Mouse (Mus musculus) T-helper 17 cell (primary cell): ENCODE measurements at regions not wholly inside any gene's neighbourhood (a gene's known extent, or its start where the extent isn't known, plus 50 kb on each side); places are given as distances from the start of the nearest gene placed in this dataset.

Experiments
- in situ Hi-C, 2 experiments: fragments of 300-600 bp; cut with MboI, MseI; formaldehyde crosslinking; loops; 1 replicate in 1 of 2; 2 replicates in 1 of 2; pipeline ENCODE4 v1.15.1; 2025; ENCODE audit warnings: high pct_unique_total_duplicates in 2 of 2

- in situ Hi-C loops, result loop anchor here in 1 of 2 experiments (5.0 kb wide), 1 partner anchor 81 kb away; no protein-coding TSS in a partner anchor
Observed at GRCm38 (mm10) chr15:59798486-59798885, 217.9 kb downstream of the 4933412E24Rik start.

DNA sequence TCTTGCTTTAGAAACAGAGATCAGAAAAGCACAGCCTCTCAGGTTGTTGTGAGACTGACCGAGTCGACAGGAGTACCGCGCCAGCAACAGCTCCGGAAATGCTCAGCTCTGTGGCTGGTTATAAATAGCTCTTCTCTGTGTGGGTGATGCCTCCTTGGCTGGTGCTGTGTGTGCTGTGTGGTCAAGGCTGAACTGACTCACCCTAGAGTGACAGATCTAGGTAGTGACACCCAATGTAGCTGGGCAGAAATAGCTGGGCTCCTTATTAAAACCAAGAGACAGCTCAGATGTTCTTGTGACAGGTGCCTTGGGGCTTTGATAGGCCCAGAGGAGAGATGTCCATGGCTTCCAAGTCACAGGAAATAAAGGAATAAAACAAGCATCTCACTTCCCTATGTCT is 220.7 kb downstream of the 4933412E24Rik start:
- in situ Hi-C loops, result loop anchor here in 1 of 2 experiments (5.0 kb wide), 1 partner anchor 78 kb away; no protein-coding TSS in a partner anchor

DNA sequence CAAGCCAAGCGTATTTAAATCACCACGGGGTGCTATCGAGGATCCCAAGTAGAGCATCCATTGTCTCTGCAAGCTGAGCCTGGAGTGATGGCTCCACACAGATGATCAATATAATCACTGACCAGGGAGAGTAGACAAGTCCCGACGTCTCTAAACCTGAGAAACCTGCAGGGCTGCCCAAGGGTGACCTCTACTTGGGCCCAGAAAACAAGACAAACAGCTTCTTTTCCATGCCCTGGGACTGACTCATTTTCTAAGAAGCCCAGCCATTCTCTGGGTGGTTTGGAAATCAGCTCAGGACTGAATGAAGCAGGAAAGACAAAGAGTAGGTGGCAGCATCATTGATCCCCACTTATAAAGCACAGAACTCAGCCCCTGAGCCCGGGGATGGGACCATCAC is 221.5 kb downstream of the 4933412E24Rik start:
- in situ Hi-C loops, result loop anchor here in 1 of 2 experiments (5.0 kb wide), 2 partner anchors 58 to 78 kb away; no protein-coding TSS in a partner anchor

GRCm38 (mm10) chr15:59786706-59787425 is 229.5 kb downstream of the 4933412E24Rik start:
- in situ Hi-C loops, result no loop called here

- in situ Hi-C loops, result no loop called here
Observed at GRCm38 (mm10) chr15:59785981-59786380, 230.4 kb downstream of the 4933412E24Rik start.

DNA sequence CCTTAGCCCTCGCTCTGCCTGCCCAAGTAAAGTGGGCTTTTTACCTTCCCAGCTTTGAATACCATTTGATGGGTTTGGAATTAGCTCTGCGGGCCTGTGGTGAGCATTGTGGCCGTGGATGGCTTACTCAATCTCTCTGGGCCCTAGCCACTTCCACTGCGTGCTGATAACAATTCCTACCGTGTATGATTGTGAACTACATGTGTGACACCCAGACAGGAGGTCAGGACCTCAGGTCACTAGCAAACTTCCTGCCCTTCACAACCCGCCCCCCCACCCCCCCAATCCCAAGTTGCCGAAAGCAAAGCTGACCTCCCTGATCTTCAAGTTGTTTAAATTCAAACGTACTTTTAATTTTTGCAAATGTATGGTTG is 231.9 kb downstream of the 4933412E24Rik start:
- in situ Hi-C loops, result no loop called here

DNA sequence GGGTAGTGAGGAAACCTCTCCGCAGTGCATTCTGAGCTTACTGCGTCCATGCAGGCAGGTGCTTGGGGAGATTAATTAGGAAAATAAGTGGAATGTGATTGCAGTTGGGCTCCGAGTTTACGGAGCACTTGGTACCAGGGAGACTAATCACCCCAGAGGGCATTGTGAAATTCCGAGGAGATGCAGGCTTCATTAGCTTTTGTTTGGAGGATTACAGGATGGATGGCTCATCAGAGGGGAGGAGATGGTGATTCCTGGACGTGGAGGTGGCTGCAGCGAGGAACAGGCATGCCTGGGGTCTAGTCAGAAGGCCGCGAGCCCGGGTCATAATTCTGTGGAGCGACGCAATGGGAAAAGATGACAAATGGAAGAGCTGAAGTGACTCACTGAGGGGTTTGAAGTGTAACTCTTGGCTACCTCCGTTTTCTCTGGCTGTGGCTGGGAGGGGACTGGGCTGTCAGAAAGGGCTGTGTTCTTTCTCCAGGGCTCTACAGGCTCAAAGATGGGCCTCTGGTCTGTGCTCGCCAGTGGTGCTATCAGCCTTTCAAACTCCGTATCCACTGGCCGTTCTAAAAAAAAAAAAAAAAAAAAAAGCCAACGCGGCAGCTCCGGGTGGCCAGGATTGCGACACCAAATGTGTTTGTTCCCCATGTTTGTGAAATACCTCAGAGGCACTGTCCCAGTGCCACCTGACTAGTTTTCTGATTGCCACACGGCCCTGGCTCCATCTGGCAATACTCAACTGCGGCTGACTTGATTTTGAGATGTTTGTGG is 232.4 kb downstream of the 4933412E24Rik start:
- in situ Hi-C loops, result no loop called here

DNA sequence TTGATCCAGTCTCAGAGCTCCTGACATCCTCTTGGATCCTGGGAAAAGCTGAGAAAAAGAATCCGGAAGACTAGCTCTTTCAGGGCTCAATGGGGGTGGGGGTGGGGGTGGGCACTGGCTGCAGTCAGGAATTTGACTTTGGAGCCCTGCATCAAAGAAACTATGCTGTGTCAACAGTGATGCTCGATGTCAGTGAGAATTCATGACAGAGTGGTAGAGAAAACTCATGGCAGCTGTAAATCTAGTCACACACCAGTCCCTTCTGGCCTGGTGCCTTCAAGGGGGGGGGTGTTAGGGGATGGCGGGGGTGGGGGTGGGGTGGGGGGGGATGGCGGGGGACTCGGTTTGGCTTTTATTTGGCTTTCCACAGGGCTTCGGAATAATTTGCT is 233.0 kb downstream of the 4933412E24Rik start:
- in situ Hi-C loops, result no loop called here

DNA sequence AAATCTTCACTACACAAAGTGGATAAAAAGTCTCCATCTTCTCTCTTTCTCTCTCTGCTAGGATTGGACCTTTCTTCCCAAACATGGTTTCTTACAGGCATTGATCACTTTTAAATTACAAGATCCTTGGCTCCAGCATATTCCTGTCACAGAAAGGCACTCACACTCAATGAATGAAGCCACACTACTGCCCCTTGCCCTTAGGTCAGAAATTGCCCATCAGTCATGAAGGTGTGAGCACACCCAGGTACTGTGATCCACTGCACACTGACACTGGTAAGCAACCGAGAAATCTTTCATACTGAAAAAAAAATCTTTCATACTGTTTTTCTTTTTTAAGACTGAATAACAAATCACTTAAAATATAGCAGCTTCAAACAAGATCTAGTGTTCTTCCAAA is 235.9 kb downstream of the 4933412E24Rik start:
- in situ Hi-C loops, result no loop called here

DNA sequence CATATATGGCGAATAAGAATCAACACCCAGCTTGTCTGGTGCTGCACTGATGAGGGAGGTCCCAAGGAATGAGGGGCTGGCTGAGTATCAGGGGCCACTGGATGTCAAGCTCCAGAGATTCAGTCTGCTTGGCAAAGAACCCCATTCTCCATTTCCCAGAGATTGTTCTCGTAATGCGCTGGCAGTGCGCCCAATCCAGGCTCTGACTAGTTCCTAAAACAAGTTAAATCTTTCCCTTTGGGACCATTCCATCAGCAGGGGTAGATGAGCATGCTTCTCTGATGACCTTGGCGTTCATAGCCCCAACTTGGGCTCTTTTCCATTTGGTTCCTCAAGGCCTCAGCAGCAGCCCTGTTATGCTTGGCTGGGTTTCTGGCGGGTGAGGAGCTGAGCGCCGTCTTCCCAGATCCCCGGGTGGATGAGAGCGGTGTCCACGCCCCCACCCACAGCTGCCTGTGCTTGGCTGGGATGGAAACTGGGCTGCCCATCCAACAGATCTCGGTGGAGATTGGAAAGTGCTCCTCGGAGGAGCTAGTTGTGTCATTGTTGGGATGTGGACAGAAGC is 239.0 kb downstream of the 4933412E24Rik start:
- in situ Hi-C loops, result no loop called here

DNA sequence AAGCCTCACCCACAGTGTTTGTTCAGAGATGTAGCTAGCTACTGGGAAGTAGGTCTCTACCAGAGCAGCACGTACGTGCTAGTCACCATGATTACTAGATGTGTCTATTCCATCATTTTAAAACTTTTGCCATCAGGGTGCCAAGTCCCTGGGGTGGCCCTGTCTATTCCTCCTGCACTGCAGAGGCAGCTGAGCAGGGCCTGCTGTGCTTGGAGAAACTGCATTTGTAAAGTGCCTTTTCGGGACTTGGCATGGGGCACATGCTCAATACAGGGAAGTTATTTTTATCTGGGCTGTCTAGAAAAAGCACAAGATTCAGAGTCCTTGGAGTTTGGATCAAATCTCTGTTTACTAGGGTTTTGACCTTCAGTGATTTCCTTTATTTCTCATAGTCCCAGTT is 240.6 kb downstream of the 4933412E24Rik start:
- in situ Hi-C loops, result no loop called here

GRCm38 (mm10) chr15:59773983-59774382 is 242.4 kb downstream of the 4933412E24Rik start:
- in situ Hi-C loops, result no loop called here

GRCm38 (mm10) chr15:59772595-59772994 is 243.8 kb downstream of the 4933412E24Rik start:
- in situ Hi-C loops, result no loop called here

- in situ Hi-C loops, result no loop called here
Observed at GRCm38 (mm10) chr15:59762061-59762460, 254.4 kb downstream of the 4933412E24Rik start.

GRCm38 (mm10) chr15:59760490-59760889 is 255.9 kb downstream of the 4933412E24Rik start:
- in situ Hi-C loops, result no loop called here

GRCm38 (mm10) chr15:59759566-59759965 is 256.8 kb downstream of the 4933412E24Rik start:
- in situ Hi-C loops, result no loop called here

DNA sequence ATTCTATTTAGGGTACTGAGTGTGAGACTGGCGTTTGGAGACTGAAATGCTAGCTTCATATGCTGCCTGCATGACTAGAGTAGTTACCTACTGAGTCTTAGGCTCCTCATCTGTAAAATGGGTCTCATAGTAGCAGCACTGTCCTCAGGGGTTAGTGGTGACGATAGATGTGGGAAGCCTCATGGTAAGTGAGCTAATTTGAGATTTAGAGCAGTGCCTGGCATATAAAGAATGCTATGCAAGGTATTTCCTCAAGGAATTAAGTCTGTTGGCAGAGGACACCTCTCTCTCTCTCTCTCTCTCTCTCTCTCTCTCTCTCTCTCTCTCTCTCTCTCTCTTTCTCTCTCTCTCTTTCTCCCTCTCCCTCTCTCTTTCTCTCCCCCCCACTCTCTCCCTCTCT is 257.4 kb downstream of the 4933412E24Rik start:
- in situ Hi-C loops, result no loop called here

GRCm38 (mm10) chr15:59756141-59756540 is 260.3 kb downstream of the 4933412E24Rik start:
- in situ Hi-C loops, result no loop called here

- in situ Hi-C loops, result no loop called here
Observed at GRCm38 (mm10) chr15:59754906-59755305, 261.5 kb downstream of the 4933412E24Rik start.

GRCm38 (mm10) chr15:59752277-59752676 is 264.1 kb downstream of the 4933412E24Rik start:
- in situ Hi-C loops, result no loop called here

DNA sequence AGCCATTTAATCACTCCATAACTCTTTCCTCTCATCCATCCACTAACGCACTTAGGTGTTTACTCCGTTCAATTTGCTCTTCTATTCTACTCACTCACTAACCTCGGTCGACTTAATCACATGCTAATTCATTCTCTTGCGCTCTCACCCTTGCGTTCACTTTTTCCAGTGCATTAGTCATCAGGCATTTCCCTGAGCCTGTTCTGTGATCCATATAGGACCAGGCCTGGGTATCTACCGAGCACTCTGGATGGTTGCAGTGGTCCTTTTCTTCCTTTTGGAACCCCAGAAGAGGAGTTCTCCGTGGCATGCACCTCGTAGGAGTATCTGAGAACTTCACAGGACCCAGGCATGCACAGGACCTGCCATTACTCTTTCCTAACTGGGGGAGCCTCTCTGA is 270.1 kb downstream of the 4933412E24Rik start:
- in situ Hi-C loops, result no loop called here

DNA sequence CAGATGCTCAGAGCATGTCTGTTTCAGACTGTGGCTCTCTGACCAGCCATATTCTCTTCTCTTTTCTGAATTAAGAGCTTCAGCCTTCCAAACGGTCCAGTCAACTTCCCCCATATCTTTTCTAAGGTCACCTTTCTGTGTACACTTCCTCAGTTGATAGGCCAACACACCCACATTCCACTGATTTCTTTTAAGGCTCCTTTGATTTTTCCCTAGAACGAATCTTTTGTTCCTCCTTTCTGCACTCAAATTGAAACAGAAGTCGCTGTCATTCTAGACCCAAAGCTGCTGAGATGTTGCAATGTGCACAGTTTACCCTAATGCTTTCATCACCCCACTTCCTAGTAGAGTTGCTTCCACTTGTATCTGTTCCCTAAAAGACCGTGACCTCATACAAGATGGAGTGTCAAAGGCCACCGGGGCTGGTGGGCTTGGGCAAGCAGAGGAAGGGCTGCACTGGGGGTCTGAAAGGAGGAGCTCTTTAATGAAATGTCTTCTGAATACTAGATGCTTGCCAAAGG is 271.9 kb downstream of the 4933412E24Rik start:
- in situ Hi-C loops, result no loop called here
